Mouse (Mus musculus) mouse embryonic stem cell (cell line): ENCODE measurements around the gene Bnc2.

Experiments
- in situ Hi-C, 2 experiments: fragments of 300-500 bp; cut with MboI; formaldehyde crosslinking; loops; 1 replicate in 1 of 2; 3 replicates in 1 of 2; pipeline ENCODE4 v1.14.3; 2019 to 2020; ENCODE audit warnings: low sequenced_read_pairs in 2 of 2, low pct_unique_long_range_greater_than_20kb in 1 of 2, mixed read lengths in 1 of 2; ENCODE audit not compliant: unreplicated experiment in 1 of 2

Gene Bnc2

GRCm38 (mm10) chr4:84527066-84527933 is 147.8 kb downstream of the Bnc2 start:
- in situ Hi-C loops, result loop anchor here in 1 of 2 experiments (25.0 kb wide), 1 partner anchor 440 kb away; no protein-coding TSS in a partner anchor

DNA sequence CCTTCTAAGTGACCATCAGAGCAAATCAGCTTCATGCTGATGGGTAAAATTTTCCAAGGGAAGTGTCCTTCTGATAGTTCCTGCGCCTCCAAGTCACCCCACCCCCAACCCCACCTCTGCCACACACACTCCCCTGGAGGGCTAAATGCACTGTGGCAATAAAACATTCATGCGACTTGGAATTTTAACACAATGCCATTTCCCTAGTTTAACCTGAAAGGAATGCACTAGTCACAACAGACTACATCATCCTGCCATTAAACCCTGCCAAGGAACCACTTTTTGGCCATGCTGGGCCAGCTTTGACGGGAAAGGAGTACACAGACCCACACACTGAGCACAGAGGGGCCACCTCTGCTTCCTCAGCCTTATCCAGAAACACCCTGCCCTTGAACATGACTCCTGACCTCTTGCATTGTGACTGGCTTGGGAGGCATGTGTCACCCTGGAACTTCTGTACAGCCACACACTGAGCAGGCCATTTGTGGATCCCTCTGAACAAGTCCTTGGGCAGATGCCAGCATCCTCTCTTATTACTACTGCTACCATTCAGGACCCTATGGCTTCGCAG is 151.3 kb downstream of the Bnc2 start:
- in situ Hi-C loops, result no loop called here

DNA sequence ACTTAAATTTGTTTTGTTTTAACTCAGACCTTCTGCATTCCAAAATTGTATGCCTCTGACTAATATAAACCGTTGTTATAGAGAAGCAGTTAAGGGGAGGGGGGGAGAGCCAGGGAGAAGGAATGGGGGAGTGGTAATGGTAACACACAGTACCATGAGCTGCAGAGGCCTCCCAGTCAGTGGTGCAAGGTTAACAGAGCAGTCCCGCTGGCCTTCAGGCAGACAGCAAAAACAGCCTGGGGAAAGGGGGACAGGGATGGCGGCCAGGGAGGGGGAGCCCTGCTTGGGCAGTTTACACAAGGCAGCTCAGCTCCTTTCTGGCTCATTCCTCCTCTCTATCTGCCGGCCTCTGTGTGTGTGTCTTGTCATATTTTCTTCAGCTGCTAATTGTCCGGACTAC is 151.9 kb downstream of the Bnc2 start:
- in situ Hi-C loops, result no loop called here

DNA sequence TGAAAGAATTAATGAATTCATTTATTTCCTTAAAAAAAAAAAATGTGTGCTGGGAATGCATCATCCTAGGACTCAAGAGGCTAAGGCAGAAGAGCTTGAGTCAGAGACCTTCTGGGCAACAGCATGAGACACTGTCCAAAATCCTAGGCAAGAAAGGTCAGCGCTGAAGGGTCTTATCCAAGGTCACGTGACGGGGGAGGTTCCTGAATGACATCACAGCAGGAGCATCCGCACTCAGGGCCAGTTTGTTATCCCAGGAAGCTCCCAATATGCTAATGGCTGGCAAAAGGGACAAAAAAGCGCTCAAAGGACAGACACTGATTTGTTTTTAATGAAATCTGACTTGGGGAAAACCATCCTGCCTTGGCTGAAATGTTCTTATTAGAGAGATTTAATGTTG is 153.5 kb downstream of the Bnc2 start:
- in situ Hi-C loops, result no loop called here

DNA sequence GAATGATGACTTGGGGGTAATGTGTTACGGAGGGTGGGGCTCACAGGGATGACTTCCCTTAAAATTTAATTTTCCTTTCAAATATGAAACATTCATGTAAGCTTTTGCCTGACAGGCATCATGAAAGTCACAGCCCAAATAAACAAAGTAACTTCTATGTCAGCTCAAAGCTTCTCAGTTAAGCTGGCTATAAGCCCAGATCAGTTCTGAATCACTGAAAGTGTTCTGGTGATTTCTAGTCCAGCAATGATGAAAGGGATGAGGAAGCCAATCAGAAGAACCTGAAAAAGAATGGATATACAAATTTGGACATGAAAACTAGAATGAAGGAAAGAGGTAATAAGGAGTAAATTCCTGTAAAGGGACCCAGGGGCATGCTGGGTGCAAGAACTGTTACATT is 164.6 kb downstream of the Bnc2 start:
- in situ Hi-C loops, result no loop called here

GRCm38 (mm10) chr4:84507551-84507950 is 167.5 kb downstream of the Bnc2 start:
- in situ Hi-C loops, result no loop called here

GRCm38 (mm10) chr4:84502581-84503269 is 172.3 kb downstream of the Bnc2 start:
- in situ Hi-C loops, result no loop called here

- in situ Hi-C loops, result no loop called here
These were observed 174.2 kb downstream of the Bnc2 start for GRCm38 (mm10) chr4:84500796-84501349.

DNA sequence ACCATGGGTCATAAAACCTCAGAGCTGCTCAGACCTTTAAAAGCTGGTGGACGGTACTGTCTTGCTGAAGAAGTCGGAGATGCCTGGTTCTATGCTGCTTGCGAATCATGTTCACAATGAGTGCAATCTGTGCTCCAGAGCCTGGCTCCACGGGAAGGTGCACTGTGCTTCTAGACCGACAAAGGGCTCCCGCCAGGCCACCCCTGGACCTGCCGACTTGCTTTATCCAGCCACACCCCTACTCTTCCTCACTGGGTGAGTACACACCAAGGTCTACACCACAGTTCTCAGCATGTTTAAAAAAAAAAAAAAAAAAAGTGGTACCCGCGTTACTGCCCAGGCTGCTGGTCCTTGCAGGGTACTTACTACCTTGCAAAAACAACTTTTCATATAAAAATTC is 174.8 kb downstream of the Bnc2 start:
- in situ Hi-C loops, result no loop called here

GRCm38 (mm10) chr4:84498469-84498868 is 176.6 kb downstream of the Bnc2 start:
- in situ Hi-C loops, result no loop called here

GRCm38 (mm10) chr4:84488323-84488722 is 186.8 kb downstream of the Bnc2 start:
- in situ Hi-C loops, result no loop called here

GRCm38 (mm10) chr4:84482680-84483079 is 192.4 kb downstream of the Bnc2 start:
- in situ Hi-C loops, result no loop called here

DNA sequence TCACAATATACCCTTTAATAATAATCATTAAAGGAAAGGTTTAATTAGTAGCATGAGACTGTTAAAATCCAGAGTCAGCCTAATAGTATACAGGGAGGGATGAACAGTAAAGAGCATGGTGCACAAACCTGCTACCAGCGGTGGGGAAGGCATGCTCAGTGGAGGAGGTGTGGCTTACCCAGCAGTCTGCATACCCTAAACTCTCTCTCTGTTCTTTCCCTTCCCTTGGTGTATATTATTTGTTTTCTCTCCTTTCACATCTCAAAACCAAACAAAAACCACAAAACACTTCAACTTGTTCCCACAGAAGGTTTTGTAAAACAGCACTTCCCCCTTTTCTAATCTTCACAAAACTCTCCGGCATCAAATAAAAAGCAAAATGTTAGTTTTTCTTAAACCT is 202.4 kb downstream of the Bnc2 start:
- in situ Hi-C loops, result no loop called here

GRCm38 (mm10) chr4:84470106-84470885 is 204.8 kb downstream of the Bnc2 start:
- in situ Hi-C loops, result no loop called here

DNA sequence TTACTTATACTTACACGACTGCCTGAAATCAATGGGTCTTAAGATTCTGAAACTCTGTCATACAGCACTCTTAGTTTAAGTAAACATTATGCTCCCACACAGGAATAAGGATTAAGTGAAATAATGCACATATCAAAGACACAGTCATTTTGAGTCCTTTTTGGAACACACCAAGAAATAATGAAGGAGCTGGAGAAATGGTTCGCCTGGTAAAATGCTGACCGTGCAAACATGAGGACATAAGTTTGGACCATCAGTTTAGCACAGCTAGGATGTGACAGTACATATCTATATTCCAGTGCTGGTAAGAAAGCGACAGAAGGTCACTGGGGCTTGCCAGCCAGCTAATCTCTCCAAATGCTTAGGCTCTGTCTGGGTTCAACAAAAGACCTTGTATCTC is 205.7 kb downstream of the Bnc2 start:
- in situ Hi-C loops, result no loop called here

GRCm38 (mm10) chr4:84467722-84468121 is 207.4 kb downstream of the Bnc2 start:
- in situ Hi-C loops, result no loop called here

DNA sequence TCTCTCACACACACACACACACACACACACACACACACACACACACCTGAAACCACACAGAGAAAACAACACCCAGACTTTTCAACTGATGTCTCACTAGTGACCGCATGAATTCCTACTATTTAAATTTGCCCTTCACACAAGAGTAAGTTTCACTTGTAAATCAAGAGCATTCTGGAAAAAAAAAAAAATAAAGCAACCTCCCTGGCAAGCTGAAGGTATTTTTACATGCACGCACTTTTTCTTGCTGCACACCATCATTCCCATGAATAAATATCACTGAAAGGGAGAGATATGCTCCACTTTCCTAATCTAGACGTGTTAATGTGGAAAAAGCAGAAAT is 216.9 kb downstream of the Bnc2 start:
- in situ Hi-C loops, result no loop called here

- in situ Hi-C loops, result no loop called here
These were observed 217.4 kb downstream of the Bnc2 start for GRCm38 (mm10) chr4:84457512-84458217.
